Mouse (Mus musculus) kidney, postnatal 0 days (tissue): ENCODE results near the gene Naa60. TPM values are rescaled to one million over a fixed set of nuclear protein-coding genes. Genes with fewer than 3 reads are reported as not detected.

ENCODE experiments used
- ATAC-seq: fragments of 200-750 bp; cut with Nextera tagmentation; replicated peaks from 2 replicates; pipeline ENCODE4 v1.8.0; 2017; ENCODE audit warnings: low read depth, moderate number of reproducible peaks, moderate TSS enrichment, moderate library complexity; ENCODE audit not compliant: low FRiP score
- DNase-seq: peaks from one replicate; pipeline ENCODE4 v3.0.0-alpha.2; 2016; ENCODE audit warnings: low spot score
- H3K27ac ChIP-seq: fragments of 300-500 bp; sonication (generic); 2 replicates; pipeline ENCODE4 v1.5.1; 2014; ENCODE audit warnings: mild to moderate bottlenecking
- H3K27me3 ChIP-seq: fragments of 300-500 bp; sonication (generic); 2 replicates; pipeline ENCODE4 v1.6.1; 2014; ENCODE audit warnings: low read length, mixed read lengths; ENCODE audit not compliant: insufficient read depth
- H3K36me3 ChIP-seq: fragments of 300-500 bp; sonication (generic); 2 replicates; pipeline ENCODE4 v1.6.1; 2014; ENCODE audit warnings: low read length, mixed read lengths; ENCODE audit not compliant: insufficient read depth
- H3K4me1 ChIP-seq: fragments of 300-500 bp; sonication (generic); replicated peaks from 2 replicates; pipeline ENCODE4 v1.6.1; 2014; ENCODE audit warnings: antibody characterized with exemption, low read length, mixed read lengths; ENCODE audit not compliant: insufficient read depth
- H3K4me2 ChIP-seq: fragments of 300-500 bp; sonication (generic); 2 replicates; pipeline ENCODE4 v1.6.1; 2014; ENCODE audit warnings: mild to moderate bottlenecking, low read length, moderate library complexity, mixed read lengths
- H3K4me3 ChIP-seq: fragments of 300-500 bp; sonication (generic); replicated peaks from 2 replicates; pipeline ENCODE4 v1.5.1; 2014; ENCODE audit warnings: low read depth, low read length
- H3K9ac ChIP-seq: fragments of 300-500 bp; sonication (generic); 2 replicates; pipeline ENCODE4 v1.6.1; 2014; ENCODE audit warnings: low read depth, low read length
- H3K9me3 ChIP-seq: fragments of 300-500 bp; sonication (generic); replicated peaks from 2 replicates; pipeline ENCODE4 v1.6.1; 2016; ENCODE audit warnings: low read length, inconsistent platforms, mixed read lengths
- CTCF ChIP-seq: IDR thresholded peaks from 2 replicates; pipeline ENCODE4 v1.5.1; 2016; ENCODE audit warnings: antibody characterized with exemption, low read depth, mild to moderate bottlenecking, moderate library complexity
- whole genome bisulfite sequencing: fragments of 180-500 bp; shearing (Covaris S2); extraction: QIAGEN DNeasy Blood & Tissue Kit; methylation state at CpG from one replicate; pipeline ENCODE4 v1.1.7; 2014; 5-methylcytosine and 5-hydroxymethylcytosine counted together
- polyA plus RNA-seq: library from polyadenylated mRNA; unstranded; fragments of >200 nt; fragmentation: Nextera tagmentation; extraction: Ambion mirVana; gene quantifications from 2 replicates; pipeline ENCODE4 v1.2.1, GENCODE M21; 2015

The Naa60 gene
- polyA plus RNA-seq = 40.9 and 45.1 TPM in 2 replicates

DNA sequence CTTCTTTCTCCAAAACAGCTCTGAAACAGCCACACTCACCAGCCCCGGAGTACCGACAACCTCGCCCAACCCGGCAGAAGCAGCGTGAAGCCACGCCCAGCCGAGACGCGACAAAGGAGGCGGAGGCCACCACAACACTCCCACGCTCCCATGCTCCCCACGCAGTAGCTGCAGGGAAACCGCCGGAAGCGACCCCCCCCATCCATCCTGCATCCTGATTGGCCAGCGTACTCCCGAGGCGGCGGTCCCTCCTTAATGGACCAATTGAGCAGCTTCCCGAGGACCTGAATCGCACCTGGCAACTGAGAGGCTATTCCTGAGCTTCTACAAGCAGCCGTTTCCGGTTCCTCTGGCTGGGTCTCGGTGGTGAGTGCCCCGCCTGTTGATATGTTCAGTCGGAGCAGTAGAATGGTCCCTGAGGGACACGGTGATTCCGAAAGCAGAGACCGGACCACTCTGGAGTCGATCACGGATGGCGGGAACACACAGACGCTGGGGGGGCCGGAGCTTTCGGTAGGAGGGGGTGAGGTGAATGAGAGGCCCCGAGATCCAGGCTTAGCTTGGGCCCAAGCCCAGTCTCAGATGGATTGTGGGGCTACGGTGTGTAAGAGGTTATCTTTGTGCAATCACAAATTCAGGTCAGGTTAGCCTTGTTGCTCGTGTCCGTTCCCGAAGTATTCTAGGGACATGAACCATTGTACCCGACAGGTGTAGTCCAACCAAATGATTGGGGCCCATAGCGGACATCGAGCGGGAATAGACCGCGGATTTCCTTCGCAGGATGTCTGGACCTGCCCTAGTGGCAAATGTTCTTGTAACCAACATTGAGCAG is at the start of gene Naa60:
TSS of gene Naa60 (plus strand) at position 160 of the 832 bp plus-strand sequence.
- Histone ChIP-seq H3K9ac (peak within 1 kb of the TSS; percentile 71), H3K4me1 (peaks cover 3% of the 10 kb centered on the region), H3K4me3 (peak within 1 kb of the TSS; percentile 43), H3K27ac (peak within 1 kb of the TSS; percentile 68; the same call in 1 of the 2 replicates), H3K9me3 (no peaks in the 10 kb centered on the region), H3K36me3 (no peaks in the 10 kb centered on the region), H3K27me3 (no peaks in the 10 kb centered on the region), H3K4me2 (peak within 1 kb of the TSS; percentile 66)
- 5% methylated on average over 47 of the region's 47 CpGs for WGBS
- DNase-seq = peak; percentile 98
- peak; percentile 99 for ATAC-seq
- peak; percentile 3; the same call in 1 of the 2 replicates for TF ChIP-seq CTCF

DNA sequence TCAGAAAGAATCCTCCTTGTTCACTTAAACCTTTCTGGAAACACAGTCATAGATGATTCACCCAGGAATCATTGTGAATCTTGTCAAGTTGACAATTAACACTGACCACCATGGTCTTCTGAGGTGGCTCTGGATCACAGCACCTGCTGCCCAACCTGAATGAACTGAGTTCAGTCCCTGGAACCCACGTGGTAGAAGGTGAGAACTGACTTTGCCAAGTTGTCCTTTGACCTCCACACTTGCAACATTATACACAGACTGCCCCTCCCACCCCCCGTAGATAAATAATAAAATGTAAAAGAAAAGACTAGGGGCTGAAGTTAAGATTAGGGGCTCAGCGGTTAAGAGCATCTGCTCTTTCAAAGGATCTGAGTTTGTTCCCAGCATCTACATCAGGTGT is 44.2 kb upstream of the Naa60 start:
- H3K36me3 ChIP-seq = no peaks in the 10 kb centered on the region
- no peaks in the 10 kb centered on the region for H3K4me1 ChIP-seq
- no peaks in the 10 kb centered on the region for H3K9me3 ChIP-seq
- no peaks in the 10 kb centered on the region for H3K27me3 ChIP-seq
- no peak overlapping the region for H3K4me2 ChIP-seq
- DNase-seq (no peak), ATAC-seq (no peak)
- TF ChIP-seq CTCF = no peak
- no peak overlapping the region for H3K4me3 ChIP-seq
- H3K27ac ChIP-seq = no peak overlapping the region
- WGBS = 52% methylated on average over 3 of the region's 3 CpGs
- no peak overlapping the region for H3K9ac ChIP-seq

GRCm38 (mm10) chr16:3829727-3830126 is 42.4 kb upstream of the Naa60 start:
- WGBS = 79% methylated on average over 2 of the region's 2 CpGs
- ATAC-seq = no peak
- H3K9ac ChIP-seq = no peak overlapping the region

GRCm38 (mm10) chr16:3830588-3831109 is 41.5 kb upstream of the Naa60 start, which contains the start of gene Olfr15:
TSS of gene Olfr15 (plus strand) at chr16:3830878.
- Histone ChIP-seq H3K27me3 (no peaks in the 10 kb centered on the region), H3K27ac (no peak within 1 kb of the TSS), H3K36me3 (no peaks in the 10 kb centered on the region), H3K9ac (no peak within 1 kb of the TSS), H3K4me1 (no peaks in the 10 kb centered on the region), H3K4me2 (no peak within 1 kb of the TSS), H3K4me3 (no peak within 1 kb of the TSS), H3K9me3 (no peaks in the 10 kb centered on the region)
- ATAC-seq (no peak), DNase-seq (no peak)
- TF ChIP-seq CTCF = peak; percentile 30; the same call in 1 of the 2 replicates

More at GRCm38 (mm10) chr16:3829727-3830126, 42.4 kb upstream of the Naa60 start:
- no peaks in the 10 kb centered on the region for H3K27me3 ChIP-seq
- no peaks in the 10 kb centered on the region for H3K4me1 ChIP-seq
- no peak overlapping the region for H3K27ac ChIP-seq
- H3K36me3 ChIP-seq = no peaks in the 10 kb centered on the region
- no peaks in the 10 kb centered on the region for H3K9me3 ChIP-seq
- no peak for TF ChIP-seq CTCF
- no peak for DNase-seq
- H3K4me3 ChIP-seq = no peak overlapping the region
- no peak overlapping the region for H3K4me2 ChIP-seq

- DNase-seq (no peak), ATAC-seq (no peak)
- no peak overlapping the region for H3K9ac ChIP-seq
- no peaks in the 10 kb centered on the region for H3K36me3 ChIP-seq
- 83% methylated on average over 2 of the region's 2 CpGs for WGBS
- H3K9me3 ChIP-seq = no peaks in the 10 kb centered on the region
- no peak overlapping the region for H3K27ac ChIP-seq
- TF ChIP-seq CTCF = no peak
- H3K27me3 ChIP-seq = no peaks in the 10 kb centered on the region
- H3K4me1 ChIP-seq = no peaks in the 10 kb centered on the region
- H3K4me3 ChIP-seq = no peak overlapping the region
- no peak overlapping the region for H3K4me2 ChIP-seq
These were observed 36.7 kb upstream of the Naa60 start for GRCm38 (mm10) chr16:3835461-3835860.

DNA sequence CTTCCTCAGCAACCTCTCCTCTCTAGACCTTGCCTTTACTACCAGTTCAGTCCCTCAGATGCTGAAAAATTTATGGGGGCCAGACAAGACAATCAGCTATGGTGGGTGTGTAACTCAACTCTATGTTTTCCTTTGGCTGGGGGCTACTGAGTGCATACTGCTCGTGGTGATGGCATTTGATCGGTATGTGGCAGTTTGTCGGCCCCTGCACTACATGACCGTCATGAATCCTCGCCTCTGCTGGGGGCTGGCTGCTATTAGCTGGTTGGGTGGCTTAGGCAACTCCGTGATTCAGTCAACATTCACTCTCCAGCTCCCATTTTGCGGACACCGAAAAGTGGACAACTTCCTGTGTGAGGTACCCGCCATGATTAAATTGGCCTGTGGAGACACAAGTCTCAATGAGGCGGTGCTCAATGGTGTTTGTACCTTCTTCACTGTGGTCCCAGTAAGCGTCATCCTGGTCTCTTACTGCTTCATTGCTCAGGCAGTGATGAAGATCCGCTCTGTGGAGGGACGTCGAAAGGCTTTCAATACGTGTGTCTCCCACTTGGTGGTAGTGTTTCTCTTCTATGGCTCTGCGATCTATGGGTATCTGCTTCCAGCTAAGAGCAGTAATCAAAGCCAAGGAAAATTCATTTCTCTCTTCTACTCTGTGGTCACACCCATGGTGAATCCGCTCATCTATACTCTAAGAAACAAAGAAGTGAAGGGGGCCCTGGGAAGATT is 32.9 kb upstream of the Naa60 start:
- no peaks in the 10 kb centered on the region for H3K36me3 ChIP-seq
- H3K9me3 ChIP-seq = no peaks in the 10 kb centered on the region
- TF ChIP-seq CTCF = peak; percentile 73
- no peak overlapping the region for H3K27ac ChIP-seq
- 31% methylated on average over 17 of the region's 17 CpGs for WGBS
- H3K27me3 ChIP-seq = no peaks in the 10 kb centered on the region
- H3K4me2 ChIP-seq = no peak overlapping the region
- no peak overlapping the region for H3K4me3 ChIP-seq
- H3K9ac ChIP-seq = no peak overlapping the region
- peak; percentile 79 for DNase-seq
- H3K4me1 ChIP-seq = no peaks in the 10 kb centered on the region
- ATAC-seq = peak; percentile 82
